Mouse (Mus musculus) embryonic facial prominence, embryonic 10.5 days (tissue): Measurements from ENCODE around the gene Tmem28. TPM values are rescaled to one million over a fixed set of nuclear protein-coding genes. Genes with fewer than 3 reads are reported as not detected.

ENCODE experiments used
- DNase-seq: peaks from one replicate; pipeline ENCODE4 v3.0.0-alpha.2; 2017; ENCODE audit warnings: low spot score
- H3K27ac ChIP-seq: fragments of 300-500 bp; sonication (generic); replicated peaks from 2 replicates; pipeline ENCODE4 v1.5.1; 2016; ENCODE audit warnings: mild to moderate bottlenecking
- H3K27me3 ChIP-seq: fragments of 300-500 bp; sonication (generic); replicated peaks from 2 replicates; pipeline ENCODE4 v1.6.1; 2016; ENCODE audit warnings: low read depth, mild to moderate bottlenecking; ENCODE audit not compliant: poor library complexity, severe bottlenecking
- H3K36me3 ChIP-seq: fragments of 300-500 bp; sonication (generic); replicated peaks from 2 replicates; pipeline ENCODE4 v1.6.1; 2016; ENCODE audit warnings: mild to moderate bottlenecking, moderate library complexity
- H3K4me1 ChIP-seq: fragments of 300-500 bp; sonication (generic); 2 replicates; pipeline ENCODE4 v1.6.1; 2016
- H3K4me3 ChIP-seq: fragments of 300-500 bp; sonication (generic); 2 replicates; pipeline ENCODE4 v1.5.1; 2016; ENCODE audit warnings: mild to moderate bottlenecking, moderate library complexity
- H3K9me3 ChIP-seq: fragments of 300-500 bp; sonication (generic); 2 replicates; pipeline ENCODE4 v1.6.1; 2016; ENCODE audit warnings: mild to moderate bottlenecking
- WGBS: fragments of 180-500 bp; shearing (Covaris S2); methylation state at CpG from one replicate; pipeline ENCODE4 v1.1.7; 2016; 5-methylcytosine and 5-hydroxymethylcytosine counted together
- polyA plus RNA-seq: library from polyadenylated mRNA; unstranded; fragments of >200 nt; fragmentation: Nextera tagmentation; extraction: Ambion mirVana; gene quantifications from 2 replicates; pipeline ENCODE4 v1.2.1, GENCODE M21; 2016

Tmem28 gene
- polyA plus RNA-seq, 1 experiment from 2014 or later: 0.22 TPM

DNA sequence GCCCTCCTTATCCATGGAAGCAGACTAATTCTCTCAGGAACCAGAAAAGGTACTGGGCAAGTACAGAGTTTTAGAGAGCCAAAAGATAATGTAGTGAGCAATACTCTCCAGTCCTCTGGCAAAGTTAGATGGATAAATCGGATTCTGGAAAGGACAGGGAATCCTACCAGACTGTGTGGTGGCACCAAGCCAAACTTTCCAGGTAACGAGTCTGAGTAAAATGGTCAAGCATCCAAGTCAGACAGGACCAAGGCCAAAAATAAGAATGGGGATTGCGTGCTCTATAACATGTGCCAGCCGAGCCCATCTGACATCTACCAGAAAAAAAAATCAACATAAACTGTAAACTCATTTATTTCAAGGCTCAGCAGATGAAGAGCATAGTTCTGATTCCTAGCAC lies 56.0 kb downstream of the Tmem28 start:
- H3K4me1 ChIP-seq: no peaks in the 10 kb centered on the region
- peaks cover 71% of the 10 kb centered on the region for H3K27me3 ChIP-seq
- no peak overlapping the region for H3K4me3 ChIP-seq
- DNase-seq: no peak
- H3K9me3 ChIP-seq: no peaks in the 10 kb centered on the region
- no peak overlapping the region for H3K27ac ChIP-seq
- H3K36me3 ChIP-seq: no peaks in the 10 kb centered on the region
- 92% methylated on average over 4 of the region's 4 CpGs for WGBS

DNA sequence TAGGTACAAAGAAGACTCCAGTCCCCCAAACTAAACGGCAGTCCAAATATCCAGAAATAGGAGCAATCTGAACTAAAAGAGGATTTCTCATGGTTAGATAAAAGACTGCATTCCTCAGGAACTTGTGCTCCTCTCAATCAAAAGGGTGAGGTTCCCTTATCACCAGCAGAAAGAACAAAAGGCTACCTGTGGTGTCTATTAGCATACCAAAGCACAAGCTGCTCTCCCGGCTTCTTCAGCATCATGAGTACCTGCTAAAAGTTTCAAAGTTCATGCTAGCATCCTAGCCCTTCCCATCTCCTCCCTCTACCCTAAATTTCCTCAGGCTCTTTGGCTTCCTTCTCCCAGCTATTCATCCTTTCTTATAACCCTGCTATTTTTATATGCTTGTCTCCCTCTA lies 62.6 kb downstream of the Tmem28 start:
- Histone ChIP-seq H3K36me3 (no peaks in the 10 kb centered on the region), H3K9me3 (no peaks in the 10 kb centered on the region), H3K27ac (no peak overlapping the region), H3K27me3 (peaks cover 74% of the 10 kb centered on the region), H3K4me1 (no peaks in the 10 kb centered on the region), H3K4me3 (no peak overlapping the region)
- 57% methylated on average over 2 of the region's 2 CpGs for WGBS
- DNase-seq: no peak

Other genes with a start within 250 kb of the Tmem28 start
- gene Eda, start 154.6 kb downstream of the Tmem28 start, polyA plus RNA-seq: 1.7 TPM in 2 replicates